9 mouse cellular contexts compared by ENCODE assay signal in genomic region chr4:141766316-141766667, GRCm38 (mm10). TPM values are rescaled to one million over a fixed set of nuclear protein-coding genes. Genes with fewer than 3 reads are reported as not detected.
DNase-seq lines count a peak whose midpoint lies in the region; ATAC-seq and TF ChIP-seq lines count a peak whose summit lies in the region.
"Had no signal": no experiment of that assay in that cellular context is flagged by ENCODE, and none has a peak within 500 bp of the region (broad histone marks: within the 10 kb centered on the region; RNA-seq: fewer than 3 reads in every experiment).

No protein-coding gene starts in this region.

- peak overlapping the region; percentile 15; the same call in 1 of the 2 replicates for H3K9ac ChIP-seq in heart, adult 2 months (ENCODE audit: low read depth, low read length)
- H3K9ac ChIP-seq in liver, embryonic 11.5 days (ENCODE audit: low read depth, low read length), result no peak overlapping the region
- no peak overlapping the region for H3K9ac ChIP-seq in stomach, embryonic 14.5 days (replicated peaks; ENCODE audit: low read depth, low read length)

- DNase-seq in heart, adult 2 months, result peak in 1 of 2 experiments; percentile 57
- DNase-seq in heart, postnatal 14 days, result no peak
- no peak for DNase-seq in thymus, adult 2 months
- DNase-seq in thymus, postnatal 36 days, result no peak
- no peak for DNase-seq in liver, embryonic 11.5 days (ENCODE audit: low spot score)
- DNase-seq in thymus, postnatal 4 days, result no peak
- DNase-seq in adrenal gland, postnatal 4 days (ENCODE audit: low spot score in 2 of 2), result no peak

- no peak for TF ChIP-seq CTCF in heart, adult 2 months (IDR thresholded peaks at IDR 0.05)
- no peak for TF ChIP-seq CTCF in thymus, adult 2 months (IDR thresholded peaks at IDR 0.05; ENCODE audit: borderline replicate concordance, control insufficient read depth, extremely low read depth, insufficient read depth, low read length, poor library complexity)

- H3K79me2 ChIP-seq in heart, adult 2 months (replicated peaks; ENCODE audit: control insufficient read depth, insufficient read depth, low read length), result no peaks in the 10 kb centered on the region

- no peak overlapping the region for H3K4me3 ChIP-seq in heart, adult 2 months
- H3K4me3 ChIP-seq in thymus, adult 2 months (ENCODE audit: control insufficient read depth, insufficient read depth, low read length), result no peak overlapping the region
- no peak overlapping the region for H3K4me3 ChIP-seq in liver, embryonic 11.5 days (ENCODE audit: low read depth, low read length)
- H3K4me3 ChIP-seq in stomach, embryonic 14.5 days (ENCODE audit: low read depth, low read length), result no peak overlapping the region

- no peaks in the 10 kb centered on the region for H3K36me3 ChIP-seq in heart, adult 2 months (ENCODE audit: control insufficient read depth, insufficient read depth, low read length)
- peaks cover 43% of the 10 kb centered on the region for H3K36me3 ChIP-seq in thymus, adult 2 months (ENCODE audit: control insufficient read depth, insufficient read depth, low read length)
- peaks cover 28% of the 10 kb centered on the region; the same call in 1 of the 2 replicates for H3K36me3 ChIP-seq in liver, embryonic 11.5 days (ENCODE audit: control insufficient read depth, insufficient read depth, low read length)
- peaks cover 50% of the 10 kb centered on the region for H3K36me3 ChIP-seq in stomach, embryonic 14.5 days (ENCODE audit: control insufficient read depth, insufficient read depth, low read length)

- TF ChIP-seq POLR2A in heart, adult 2 months (IDR thresholded peaks at IDR 0.05; ENCODE audit: insufficient read depth, low read depth, low read length), result no peak
- no peak for TF ChIP-seq POLR2A in thymus, adult 2 months (IDR thresholded peaks at IDR 0.05; ENCODE audit: control insufficient read depth, extremely low read depth, insufficient read depth, low read length, poor library complexity)

- TF ChIP-seq EP300 in heart, adult 2 months (IDR thresholded peaks at IDR 0.05; ENCODE audit: insufficient read depth, low read depth, low read length), result no peak

- intact Hi-C loops in heart, adult 2 months (cut with DNase I), result no loop called here
- intact Hi-C loops in heart, postnatal 14 days (cut with DNase I), result no loop called here

- 63% methylated on average over 8 of the region's 8 CpGs for WGBS in heart, adult 2 months
- 29% methylated on average over 8 of the region's 8 CpGs for WGBS in thymus, adult 2 months
- WGBS in liver, embryonic 11.5 days, result 76% methylated on average over 8 of the region's 8 CpGs
- 76% methylated on average over 8 of the region's 8 CpGs for WGBS in stomach, embryonic 14.5 days

- no peak overlapping the region for H3K4me2 ChIP-seq in liver, embryonic 11.5 days
- H3K4me2 ChIP-seq in stomach, embryonic 14.5 days (replicated peaks; ENCODE audit: low read depth, low read length), result no peak overlapping the region

- no peak for ATAC-seq in liver, embryonic 11.5 days (replicated peaks; ENCODE audit: low FRiP score)
- no peak for ATAC-seq in stomach, embryonic 14.5 days (ENCODE audit: insufficient number of reproducible peaks, insufficient read depth, low FRiP score, low read depth)

- H3K27ac ChIP-seq in heart, adult 2 months, result peak overlapping the region; percentile 78
- H3K27ac ChIP-seq in thymus, adult 2 months (ENCODE audit: control insufficient read depth, insufficient read depth, low read length), result peak overlapping the region; percentile 19; the same call in 1 of the 2 replicates
- H3K27ac ChIP-seq in liver, embryonic 11.5 days (ENCODE audit: low read depth, low read length), result peak overlapping the region; percentile 79; the same call in 1 of the 2 replicates
- peak overlapping the region; percentile 80 for H3K27ac ChIP-seq in stomach, embryonic 14.5 days (ENCODE audit: low read length)

- no peaks in the 10 kb centered on the region for H3K27me3 ChIP-seq in heart, adult 2 months (ENCODE audit: control insufficient read depth, insufficient read depth, low read length)
- no peaks in the 10 kb centered on the region for H3K27me3 ChIP-seq in thymus, adult 2 months (ENCODE audit: control insufficient read depth, insufficient read depth, low read length)
- H3K27me3 ChIP-seq in liver, embryonic 11.5 days (replicated peaks; ENCODE audit: control insufficient read depth, insufficient read depth, low read length), result no peaks in the 10 kb centered on the region
- H3K27me3 ChIP-seq in stomach, embryonic 14.5 days (ENCODE audit: control insufficient read depth, insufficient read depth, low read length), result no peaks in the 10 kb centered on the region

- H3K4me1 ChIP-seq in heart, adult 2 months (ENCODE audit: control insufficient read depth, insufficient read depth, low read length), result peaks cover 12% of the 10 kb centered on the region
- no peaks in the 10 kb centered on the region for H3K4me1 ChIP-seq in thymus, adult 2 months (replicated peaks; ENCODE audit: control insufficient read depth, insufficient read depth, low read length)
- peaks cover 28% of the 10 kb centered on the region for H3K4me1 ChIP-seq in liver, embryonic 11.5 days (replicated peaks; ENCODE audit: control insufficient read depth, insufficient read depth, low read length)
- peaks cover 11% of the 10 kb centered on the region for H3K4me1 ChIP-seq in stomach, embryonic 14.5 days (ENCODE audit: control insufficient read depth, insufficient read depth, low read length)

- H3K9me3 ChIP-seq in liver, embryonic 11.5 days (ENCODE audit: control insufficient read depth, low read length), result no peaks in the 10 kb centered on the region
- H3K9me3 ChIP-seq in stomach, embryonic 14.5 days (ENCODE audit: control insufficient read depth, low read depth, low read length), result no peaks in the 10 kb centered on the region

RNA-seq across cellular contexts. Expression of gene Agmat, which starts 19.8 kb away (rescaled TPM):
- under 1 TPM; 0.23 to 0.32 TPM for total RNA-seq in heart, adult 2 months (2021)
- polyA plus RNA-seq in heart, adult 2 months (2012; rRNA removed), result 0.57 and 1.1 TPM in 2 replicates
- total RNA-seq in heart, postnatal 14 days (2021), result under 1 TPM; 0.72 to 0.98 TPM
- 0.18 and 0.92 TPM in 2 replicates for polyA plus RNA-seq in thymus, adult 2 months (2012; rRNA removed)
- 16.0 and 18.0 TPM in 2 replicates for polyA plus RNA-seq in liver, embryonic 11.5 days (2014; fragmentation: Nextera tagmentation; extraction: Ambion mirVana)
- polyA plus RNA-seq in stomach, embryonic 14.5 days (2014; fragmentation: Nextera tagmentation; extraction: Ambion mirVana), result not detected in 2 replicates
- total RNA-seq in adrenal gland, postnatal 4 days (2021), result 10 to 100 TPM in 1 of 2 experiments, 1 to 10 TPM in 1; 4.9 to 13.6 TPM

RNA-seq across cellular contexts. Expression of gene Dnajc16, which starts 24.4 kb away (rescaled TPM):
- total RNA-seq in heart, adult 2 months (2021), result 10 to 100 TPM; 20.4 to 24.9 TPM
- 12.5 and 20.9 TPM in 2 replicates for polyA plus RNA-seq in heart, adult 2 months (2012; rRNA removed)
- 10 to 100 TPM; 18.4 to 18.5 TPM for total RNA-seq in heart, postnatal 14 days (2021)
- 11.8 and 11.9 TPM in 2 replicates for polyA plus RNA-seq in thymus, adult 2 months (2012; rRNA removed)
- 4.0 and 4.2 TPM in 2 replicates for polyA plus RNA-seq in liver, embryonic 11.5 days (2014; fragmentation: Nextera tagmentation; extraction: Ambion mirVana)
- polyA plus RNA-seq in stomach, embryonic 14.5 days (2014; fragmentation: Nextera tagmentation; extraction: Ambion mirVana), result 3.7 and 5.0 TPM in 2 replicates
- 10 to 100 TPM; 19.8 to 20.1 TPM for total RNA-seq in adrenal gland, postnatal 4 days (2021)

RNA-seq across cellular contexts. Expression of gene Casp9, which starts 27.1 kb away (rescaled TPM):
- total RNA-seq in heart, adult 2 months (2021), result 1 to 10 TPM; 7.5 to 8.1 TPM
- polyA plus RNA-seq in heart, adult 2 months (2012; rRNA removed), result 10.0 and 15.5 TPM in 2 replicates
- total RNA-seq in heart, postnatal 14 days (2021), result 1 to 10 TPM; 7.7 to 9.5 TPM
- polyA plus RNA-seq in thymus, adult 2 months (2012; rRNA removed), result 16.0 and 16.9 TPM in 2 replicates
- 16.5 and 18.3 TPM in 2 replicates for polyA plus RNA-seq in liver, embryonic 11.5 days (2014; fragmentation: Nextera tagmentation; extraction: Ambion mirVana)
- polyA plus RNA-seq in stomach, embryonic 14.5 days (2014; fragmentation: Nextera tagmentation; extraction: Ambion mirVana), result 18.0 and 19.3 TPM in 2 replicates
- total RNA-seq in adrenal gland, postnatal 4 days (2021), result 10 to 100 TPM; 31.5 to 32.4 TPM

RNA-seq across cellular contexts. Expression of gene Ddi2, which starts 43.1 kb away (rescaled TPM):
- total RNA-seq in heart, adult 2 months (2021), result 10 to 100 TPM; 28.6 to 29.4 TPM
- 8.7 and 14.2 TPM in 2 replicates for polyA plus RNA-seq in heart, adult 2 months (2012; rRNA removed)
- 10 to 100 TPM; 39.0 to 40.4 TPM for total RNA-seq in heart, postnatal 14 days (2021)
- 15.6 and 25.5 TPM in 2 replicates for polyA plus RNA-seq in thymus, adult 2 months (2012; rRNA removed)
- 29.3 and 31.4 TPM in 2 replicates for polyA plus RNA-seq in liver, embryonic 11.5 days (2014; fragmentation: Nextera tagmentation; extraction: Ambion mirVana)
- 18.8 and 19.6 TPM in 2 replicates for polyA plus RNA-seq in stomach, embryonic 14.5 days (2014; fragmentation: Nextera tagmentation; extraction: Ambion mirVana)
- 10 to 100 TPM; 51.8 to 56.0 TPM for total RNA-seq in adrenal gland, postnatal 4 days (2021)

RNA-seq across cellular contexts. Expression of gene Cela2a, which starts 59.7 kb away (rescaled TPM):
- not detected for total RNA-seq in heart, adult 2 months (2021)
- polyA plus RNA-seq in heart, adult 2 months (2012; rRNA removed), result 0.26 and 0.62 TPM in 2 replicates
- not detected for total RNA-seq in heart, postnatal 14 days (2021)
- 0.46 and 2.1 TPM in 2 replicates for polyA plus RNA-seq in thymus, adult 2 months (2012; rRNA removed)
- polyA plus RNA-seq in liver, embryonic 11.5 days (2014; fragmentation: Nextera tagmentation; extraction: Ambion mirVana), result not detected in 2 replicates
- 0.73 TPM in 1 of 2 replicates, not detected in the other for polyA plus RNA-seq in stomach, embryonic 14.5 days (2014; fragmentation: Nextera tagmentation; extraction: Ambion mirVana)
- total RNA-seq in adrenal gland, postnatal 4 days (2021), result 1,000 to 10,000 TPM in 1 of 2 experiments, under 1 TPM in 1; 0.56 to 1,571 TPM
- total RNA-seq: heart, adult 18-20 months had no signal

Comparison
In these comparisons a context has a peak if more than half of its experiments do, and no peak if none do; other contexts are left out.
1. H3K27ac ChIP-seq: peak in every context shown above with its lines; median percentile 80 in stomach, embryonic 14.5 days; 79 in liver, embryonic 11.5 days; 78 in heart, adult 2 months; 19 in thymus, adult 2 months.